Mouse (Mus musculus): ENCODE results near the gene Pik3cd.

DNA sequence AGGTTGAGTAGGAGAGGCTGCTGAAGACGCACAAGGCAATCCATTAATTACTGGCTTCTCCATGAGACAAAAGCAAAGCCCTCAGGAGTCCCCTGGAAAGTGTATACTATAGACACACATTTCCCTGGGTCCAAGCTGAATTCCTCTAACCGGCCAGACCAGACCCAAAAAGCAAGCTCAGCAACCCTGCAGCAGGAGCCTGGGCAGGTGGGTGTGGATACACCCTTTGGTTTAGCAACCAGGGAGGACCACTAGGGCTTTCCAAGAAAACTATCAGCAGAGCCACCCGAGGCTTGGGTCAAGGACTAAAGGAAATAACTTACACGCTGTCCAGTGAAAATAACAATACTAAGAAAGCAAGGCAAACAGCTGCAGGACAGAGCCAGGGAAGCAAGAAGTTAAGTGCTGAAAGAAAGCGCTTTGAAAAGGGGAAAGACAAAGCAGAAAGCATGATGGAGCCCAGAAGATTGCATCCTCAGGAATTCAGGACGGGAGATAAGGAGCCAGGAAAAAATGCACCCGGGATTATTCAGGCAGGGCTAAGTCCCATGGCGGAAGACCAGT, 27.5 kb downstream of the Pik3cd start:
- TF ChIP-seq POLR2A (IDR thresholded peaks at IDR 0.05; ENCODE audit: low read depth, low read length) (no peak), CTCF (IDR thresholded peaks at IDR 0.05; ENCODE audit: borderline replicate concordance, insufficient read depth, low read length) (no peak)

Measured in embryonic fibroblast, embryonic 13.5 days (primary cell).